Mouse (Mus musculus): ENCODE measurements around the gene Nhlrc3.
A peak's percentile ranks its signal among the peaks of the same experiment; 100 is the strongest.

The Nhlrc3 gene

DNA sequence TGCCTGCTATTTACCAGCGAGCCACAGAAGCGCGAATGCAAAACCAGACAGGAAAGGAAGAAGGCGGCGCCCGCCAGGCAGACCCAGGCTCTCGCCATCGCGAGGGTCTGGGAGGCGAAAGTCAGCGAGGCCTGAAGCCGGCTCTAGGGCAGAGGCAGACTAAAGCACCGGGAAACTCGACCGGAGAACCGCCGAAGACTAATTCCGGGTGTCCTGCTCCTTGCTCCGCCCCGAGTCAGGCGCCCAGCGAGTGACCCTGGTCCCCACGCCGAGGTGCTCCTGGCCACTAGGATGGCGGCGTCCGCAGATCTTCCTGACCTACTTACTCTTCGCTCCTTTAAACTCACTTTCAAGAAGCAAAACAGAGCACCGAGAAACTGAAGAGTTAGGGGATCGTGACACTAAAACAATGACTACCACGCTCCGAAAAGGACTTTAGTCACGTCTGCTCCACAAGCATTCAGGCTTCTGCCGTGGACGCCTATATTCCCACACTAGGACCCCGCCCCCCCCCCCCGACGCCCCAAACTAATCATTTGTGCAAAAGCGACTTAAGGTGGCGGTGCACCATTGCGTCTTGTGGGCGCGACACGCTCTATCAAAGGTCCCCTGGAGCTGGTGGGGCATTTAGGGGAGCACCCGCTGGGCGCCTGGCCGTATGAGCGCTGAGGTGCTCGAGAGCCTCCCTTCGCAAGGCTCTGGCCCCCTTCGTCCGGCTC is at the start of gene Nhlrc3, which contains the start of gene Proser1:
Gene Nhlrc3, minus strand, starts transcription at position 287 of the 719 bp plus-strand sequence.
Gene Proser1, plus strand, starts transcription at position 621 of the 719 bp plus-strand sequence.
- DNase-seq (ENCODE audit: low spot score), result peak; percentile 95

DNA sequence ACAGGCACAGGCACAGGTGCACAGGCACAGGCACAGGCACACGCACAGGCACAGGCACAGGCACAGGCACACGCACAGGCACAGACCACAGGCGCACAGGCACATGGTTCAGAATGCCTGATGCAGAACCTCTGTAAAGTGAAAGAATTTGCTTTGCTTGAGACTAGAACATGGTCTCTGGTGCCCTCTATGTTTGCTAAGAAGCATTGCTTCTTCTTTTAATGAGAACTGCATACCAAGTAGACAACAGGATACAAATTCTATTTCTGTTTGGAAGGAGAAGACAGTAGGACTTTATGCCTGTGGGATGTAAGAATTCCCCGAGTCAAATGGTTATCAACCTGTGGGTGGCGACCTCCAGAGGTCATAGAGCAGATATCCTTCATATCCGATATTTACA is 39.3 kb upstream of the Nhlrc3 start:
- no peak for DNase-seq (ENCODE audit: low spot score)

DNA sequence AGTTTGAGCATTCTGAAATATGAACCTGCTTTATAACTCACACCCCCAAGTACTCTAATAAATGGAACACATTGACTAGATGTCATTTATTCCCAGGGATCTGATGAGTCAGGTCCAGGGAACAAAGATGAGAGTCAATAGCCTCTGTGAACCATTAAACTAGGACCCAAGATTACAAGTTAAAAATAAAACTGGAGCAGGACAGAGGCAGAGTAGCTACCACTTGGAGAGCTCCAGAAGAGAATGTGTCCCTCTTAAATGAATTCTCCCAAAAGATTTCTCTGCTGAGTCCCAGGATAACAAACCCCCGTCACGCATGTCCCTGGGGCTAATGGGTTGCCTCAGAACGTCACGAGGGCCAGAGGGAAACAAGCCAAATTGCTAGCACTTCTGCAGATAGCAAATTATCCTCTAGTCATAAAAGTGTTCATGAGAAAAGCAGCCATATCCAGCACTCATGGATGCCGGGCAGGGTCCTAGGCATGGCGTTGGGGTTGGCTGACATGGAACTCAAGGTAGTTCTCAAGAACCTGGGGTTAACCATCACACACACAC is 35.3 kb upstream of the Nhlrc3 start:
- DNase-seq (ENCODE audit: low spot score), result no peak

DNA sequence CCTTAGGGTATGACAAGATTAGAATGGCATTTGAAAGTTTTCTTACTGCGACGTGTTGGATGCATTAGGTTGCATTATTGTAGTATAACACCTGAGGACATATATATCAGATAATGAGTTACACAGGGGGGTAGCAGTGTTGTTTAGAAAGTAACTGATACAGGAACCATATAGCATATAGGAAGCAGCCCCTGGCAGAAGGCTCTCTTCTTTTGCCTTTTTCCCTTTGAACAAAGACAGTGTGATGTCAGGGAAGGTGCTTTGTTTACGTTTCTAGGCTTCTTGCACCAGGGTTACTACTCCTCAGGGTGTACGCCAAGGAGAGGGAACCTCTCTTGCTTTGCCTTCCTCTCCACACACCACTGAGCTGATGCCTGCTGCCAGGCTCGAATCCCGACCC is 25.2 kb upstream of the Nhlrc3 start, which contains the start of gene Stoml3:
Gene Stoml3, plus strand, starts transcription at position 301 of the 400 bp plus-strand sequence.
- no peak for DNase-seq (ENCODE audit: low spot score)

DNA sequence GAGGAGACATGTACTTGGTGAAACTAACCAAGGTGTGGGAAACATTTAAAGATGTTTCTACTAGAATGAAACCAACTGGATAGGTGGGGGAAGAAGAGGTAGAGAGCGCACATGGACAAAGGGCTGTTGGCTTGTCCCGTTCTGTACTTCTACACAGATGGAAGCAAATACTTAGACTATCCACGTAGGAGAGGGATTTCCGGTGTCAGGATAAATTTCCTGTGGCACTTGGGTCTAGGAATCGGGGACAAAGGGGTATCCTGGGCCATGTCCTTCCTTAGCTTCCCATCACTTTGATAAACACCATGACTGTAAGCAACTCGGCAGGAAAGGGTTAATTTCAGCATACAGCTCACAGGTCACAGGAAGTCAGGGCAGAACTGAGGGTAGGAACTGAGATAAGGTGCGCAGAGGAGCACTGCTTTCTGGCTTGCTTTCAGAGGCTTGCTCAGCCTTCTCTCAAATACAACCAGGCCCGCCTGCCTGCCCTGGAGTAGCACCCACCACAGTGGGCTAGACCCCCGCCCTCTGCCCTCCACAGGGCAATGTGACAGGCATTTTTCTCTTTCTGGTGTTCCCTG is 24.0 kb upstream of the Nhlrc3 start:
- DNase-seq (ENCODE audit: low spot score), result peak; percentile 30

DNA sequence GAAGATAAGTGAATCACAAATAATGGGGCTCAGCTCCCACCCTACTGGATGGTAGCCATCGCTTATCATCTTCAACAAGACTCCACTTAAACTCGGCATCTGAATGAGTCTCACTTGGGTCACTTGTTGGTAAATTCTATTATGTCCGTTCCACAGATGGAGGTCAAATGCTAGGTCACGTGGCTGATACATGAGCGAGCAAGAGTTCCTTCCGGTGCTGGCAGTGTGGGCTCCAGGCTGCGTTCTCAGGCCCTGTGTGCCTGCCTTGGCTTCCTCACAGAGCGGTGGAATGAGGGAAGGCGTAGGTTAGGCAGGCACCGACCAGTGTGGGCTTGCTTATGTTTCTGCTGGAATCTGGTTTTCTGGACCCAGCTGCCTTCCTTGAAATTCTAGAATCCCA is 23.4 kb upstream of the Nhlrc3 start:
- no peak for DNase-seq (ENCODE audit: low spot score)

DNA sequence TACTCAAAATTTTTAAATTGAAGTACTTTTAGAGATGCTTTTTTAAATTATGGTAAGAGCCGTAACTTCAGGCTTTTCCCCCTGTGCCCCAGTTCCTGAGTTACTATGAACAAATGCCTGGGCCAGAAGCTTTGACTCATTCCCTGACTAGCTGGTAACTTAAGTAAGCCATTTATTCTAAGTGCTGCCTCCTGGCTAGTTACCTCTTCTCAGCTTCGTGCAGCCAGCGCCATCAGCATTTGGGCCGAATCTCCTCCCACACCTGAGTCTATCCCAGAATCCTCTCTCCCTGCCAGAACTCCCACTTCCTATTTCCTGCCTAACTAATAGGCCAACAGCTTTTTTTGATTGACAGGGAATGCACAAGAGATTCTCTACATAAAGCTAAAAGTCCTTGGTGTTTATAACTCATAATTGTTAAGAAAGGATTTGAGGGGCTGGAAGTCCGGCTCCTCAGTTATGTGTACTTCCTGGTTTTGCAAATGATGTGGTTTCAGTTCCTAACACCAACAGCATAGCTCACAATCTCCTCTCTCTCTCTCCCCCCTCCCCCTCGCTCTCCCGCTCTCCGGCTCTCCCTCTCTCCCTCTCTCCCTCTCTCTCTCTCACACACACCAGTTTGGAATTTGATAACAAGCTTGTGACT is 20.4 kb upstream of the Nhlrc3 start:
- no peak for DNase-seq (ENCODE audit: low spot score)

DNA sequence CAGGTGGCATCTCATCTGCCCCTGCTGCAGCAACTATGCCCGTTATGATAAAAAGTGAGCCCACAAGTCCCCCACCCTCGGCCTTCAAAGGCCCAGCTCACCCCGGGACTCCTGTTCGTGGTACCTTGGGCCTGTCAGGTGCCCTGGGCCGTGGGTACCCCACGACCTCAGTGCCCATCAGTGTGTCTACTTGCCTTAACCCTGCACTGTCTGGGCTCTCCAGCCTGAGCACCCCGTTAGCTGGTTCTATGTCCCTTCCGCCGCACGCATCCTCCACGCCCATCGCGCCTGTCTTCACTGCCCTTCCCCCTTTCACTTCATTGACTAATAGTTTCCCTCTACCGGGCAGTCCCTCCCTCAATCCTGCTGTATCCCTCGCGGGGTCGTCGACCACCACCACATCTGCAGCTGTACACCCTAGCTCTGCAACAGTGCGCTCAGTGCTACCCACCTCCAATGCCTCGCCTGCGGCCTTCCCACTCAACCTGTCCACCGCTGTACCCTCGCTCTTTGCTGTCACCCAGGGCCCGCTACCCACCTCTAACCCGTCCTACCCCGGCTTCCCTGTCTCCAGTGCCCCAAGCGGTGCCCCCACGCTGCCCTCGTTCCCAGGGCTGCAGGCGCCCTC is 15.4 kb upstream of the Nhlrc3 start:
- no peak for DNase-seq (ENCODE audit: low spot score)

DNA sequence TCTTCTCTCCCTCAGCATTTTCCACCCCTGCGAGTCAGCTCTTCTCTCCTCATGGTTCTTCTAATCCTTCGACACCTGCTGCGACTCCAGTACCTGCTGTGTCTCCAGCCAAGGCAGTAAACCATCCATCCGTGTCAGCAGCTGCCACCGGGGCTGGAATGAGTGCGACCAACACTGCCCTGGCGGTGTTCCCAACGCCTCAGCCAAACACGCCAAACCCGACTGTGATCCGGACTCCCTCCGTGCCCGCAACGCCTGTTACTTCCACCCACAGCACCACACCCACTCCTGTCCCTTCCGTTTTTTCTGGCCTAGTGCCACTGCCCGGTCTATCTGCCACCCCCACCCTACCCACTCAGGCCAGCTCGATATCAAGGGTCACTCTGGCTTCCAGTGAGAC is 14.3 kb upstream of the Nhlrc3 start:
- no peak for DNase-seq (ENCODE audit: low spot score)

DNA sequence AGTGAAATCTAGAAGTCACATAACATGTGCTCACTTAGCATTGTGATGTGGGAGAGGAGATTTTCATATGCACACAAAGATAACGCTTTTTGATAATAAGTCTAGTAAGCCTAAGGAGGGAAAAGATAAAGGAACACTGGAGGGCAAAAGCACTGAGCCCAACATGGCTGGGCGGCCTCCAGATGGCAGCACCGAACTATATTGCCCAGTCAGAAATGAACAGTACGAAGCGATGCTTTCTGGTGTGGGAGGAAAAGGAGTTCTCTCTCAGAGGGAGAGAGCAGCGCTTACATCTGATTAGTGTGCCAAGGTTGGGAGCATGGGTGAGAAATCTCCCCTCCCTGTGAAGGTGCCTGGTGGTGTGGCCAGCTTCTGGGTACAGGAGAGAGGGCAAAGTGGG is 12.8 kb upstream of the Nhlrc3 start:
- peak; percentile 67 for DNase-seq (ENCODE audit: low spot score)

DNA sequence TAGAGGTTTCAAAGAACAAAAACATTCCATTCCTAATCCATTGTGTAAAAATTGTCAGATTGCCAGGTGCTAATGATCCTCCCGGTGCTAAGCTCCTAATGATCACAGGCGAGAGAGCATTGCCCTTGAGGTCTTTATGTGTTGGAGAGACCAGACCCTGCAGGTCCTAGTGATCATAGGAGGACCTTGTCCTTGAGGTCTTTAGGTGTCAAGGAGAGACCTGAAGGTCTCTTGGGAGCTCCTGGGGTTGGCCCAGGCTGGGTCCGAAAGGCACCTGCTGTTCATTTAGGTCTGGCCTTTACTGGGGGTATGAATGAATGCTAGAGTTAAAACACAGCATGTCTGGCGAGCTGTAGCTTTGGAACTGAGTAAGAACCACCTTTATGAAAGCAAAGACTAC is 11.0 kb upstream of the Nhlrc3 start:
- DNase-seq (ENCODE audit: low spot score), result no peak

DNA sequence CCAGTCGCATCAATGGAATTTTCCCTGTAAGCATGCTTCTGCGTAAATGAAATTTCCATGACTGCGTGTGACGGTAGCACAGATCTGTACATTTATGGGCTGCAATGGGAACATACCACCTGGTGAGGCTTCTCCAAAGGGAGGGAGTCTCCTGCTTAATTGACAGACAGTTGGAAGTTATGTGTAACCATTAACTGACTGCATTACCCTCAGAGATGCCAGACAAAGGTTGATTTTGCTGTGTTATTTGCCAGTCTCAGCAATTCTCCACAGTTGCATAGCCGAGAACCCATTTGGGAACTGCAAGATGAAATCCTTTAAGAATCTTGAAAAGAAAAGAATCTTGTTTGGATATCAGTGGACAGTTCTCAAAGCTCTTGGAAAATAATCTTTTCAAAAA is 8.9 kb upstream of the Nhlrc3 start:
- DNase-seq (ENCODE audit: low spot score), result no peak

DNA sequence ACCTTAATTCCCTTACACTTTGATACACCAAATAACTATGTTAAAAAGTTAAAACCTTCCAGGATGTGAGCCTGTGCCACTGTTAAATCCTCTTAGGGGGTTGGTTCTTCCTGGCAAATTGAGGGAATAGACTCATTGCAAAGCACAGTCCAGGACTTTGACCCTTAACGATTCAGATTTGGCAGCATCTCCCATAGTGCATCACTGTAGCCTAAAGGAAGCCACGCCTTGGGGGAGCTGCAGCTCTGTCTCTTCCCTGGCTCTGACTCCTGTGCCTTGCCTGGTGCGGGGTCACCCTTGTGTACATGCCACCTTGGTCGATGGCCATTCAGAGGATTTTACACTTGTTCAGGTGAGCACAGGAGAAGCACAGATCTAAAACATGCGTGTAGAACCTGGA is 6.5 kb upstream of the Nhlrc3 start:
- no peak for DNase-seq (ENCODE audit: low spot score)

DNA sequence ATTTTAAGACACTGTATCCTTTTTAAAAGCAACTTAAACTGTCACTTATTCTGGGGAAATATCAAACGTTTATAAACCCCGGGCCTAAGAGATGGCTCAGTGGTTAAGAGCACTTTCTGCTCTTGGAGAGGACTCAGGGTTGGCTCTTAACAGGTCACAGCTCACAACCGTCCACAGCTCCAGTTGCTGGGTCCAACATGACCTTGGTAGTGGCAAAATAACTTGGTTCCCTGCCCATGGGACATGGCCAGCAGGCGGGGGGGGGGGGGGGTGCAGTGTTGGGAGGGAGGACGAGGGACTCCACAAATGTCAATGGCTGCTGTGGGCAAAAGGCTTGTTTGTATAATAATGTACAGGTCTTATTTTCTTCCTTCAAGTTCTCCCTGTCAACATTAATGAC is 4.2 kb upstream of the Nhlrc3 start:
- no peak for DNase-seq (ENCODE audit: low spot score)

DNA sequence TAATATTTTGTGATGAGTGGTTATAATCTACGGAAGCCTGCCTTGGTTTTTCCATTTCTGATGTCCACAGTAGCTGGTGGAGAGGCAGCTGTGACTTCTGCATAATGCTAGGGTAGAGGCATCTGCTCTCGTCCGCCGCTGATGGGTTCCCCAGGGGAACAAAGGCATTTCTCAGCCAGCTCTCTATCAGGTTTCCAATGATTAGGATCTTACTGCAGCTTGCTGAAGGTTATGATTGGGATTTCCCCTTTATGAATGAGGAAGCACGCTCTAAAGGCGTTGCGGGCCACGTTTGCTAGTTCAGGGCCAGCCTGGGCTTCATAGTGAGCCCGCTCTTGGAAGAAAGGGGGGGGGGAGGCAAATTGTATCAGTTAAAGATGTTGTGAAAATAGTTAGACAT is 3.3 kb upstream of the Nhlrc3 start:
- no peak for DNase-seq (ENCODE audit: low spot score)

DNA sequence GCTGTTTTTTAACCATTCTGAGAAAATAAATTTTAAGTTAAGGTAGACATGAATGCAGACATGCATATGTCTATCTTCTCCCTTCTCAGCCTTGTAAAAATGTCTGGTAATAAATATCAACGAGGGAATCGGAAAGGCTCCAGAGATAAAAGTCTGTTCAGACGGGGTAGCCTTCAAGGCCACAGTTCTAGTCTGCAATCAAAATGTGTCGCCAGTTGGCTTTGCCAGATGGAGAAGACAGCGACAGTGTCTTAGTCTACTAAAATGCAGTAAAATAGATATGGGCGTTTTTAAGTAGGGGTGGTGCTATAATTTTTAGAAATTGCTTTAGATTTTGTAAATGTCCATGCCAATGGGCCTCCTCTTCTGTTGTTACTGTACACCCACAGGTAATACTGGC is 2.2 kb upstream of the Nhlrc3 start:
- no peak for DNase-seq (ENCODE audit: low spot score)

DNA sequence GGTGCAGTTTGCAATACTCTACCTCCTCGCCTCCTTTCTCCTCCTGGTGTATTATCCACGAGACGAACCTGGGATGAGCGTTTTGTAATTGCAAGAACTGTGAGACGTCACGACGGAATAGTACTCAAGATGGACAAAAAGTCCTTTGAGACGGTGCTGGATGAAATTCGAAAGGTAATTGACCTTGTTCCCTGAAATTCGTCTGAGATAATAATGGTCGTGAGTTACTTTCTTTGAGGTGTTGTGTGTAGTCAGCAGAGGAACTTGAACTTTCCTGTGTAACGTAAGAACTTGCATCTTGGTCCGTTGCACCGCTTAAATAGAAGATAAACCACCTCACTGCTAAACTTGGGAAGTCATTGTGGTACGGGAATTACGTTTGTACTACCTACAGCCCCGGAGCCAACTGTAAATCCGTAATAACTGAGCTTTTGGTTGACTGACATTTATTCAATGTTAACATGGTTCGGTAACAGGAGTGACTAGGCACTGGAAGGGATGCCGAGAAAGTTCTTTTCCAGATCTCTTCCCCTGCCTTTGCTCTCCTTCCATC is 1.1 kb upstream of the Nhlrc3 start:
- DNase-seq (ENCODE audit: low spot score), result peak; percentile 35

DNA sequence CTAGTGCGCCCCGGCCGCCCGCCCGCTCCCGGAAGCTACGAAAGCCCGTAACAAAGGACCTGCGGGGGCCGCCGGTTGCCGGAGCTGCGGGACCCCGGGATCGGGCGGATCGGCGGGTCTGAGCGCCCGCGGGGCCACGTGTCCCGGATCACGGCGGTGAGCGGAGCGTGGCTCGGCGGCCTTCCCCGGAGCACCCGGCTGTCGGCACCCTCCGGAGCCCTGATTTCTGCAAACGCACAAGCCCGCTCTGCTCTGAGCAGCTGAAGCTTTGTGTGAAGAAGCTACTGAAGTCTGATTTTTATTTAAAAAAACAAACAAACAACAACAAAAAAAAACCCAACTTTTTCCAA is 608 bp upstream of the Nhlrc3 start:
- DNase-seq (ENCODE audit: low spot score), result no peak

DNA sequence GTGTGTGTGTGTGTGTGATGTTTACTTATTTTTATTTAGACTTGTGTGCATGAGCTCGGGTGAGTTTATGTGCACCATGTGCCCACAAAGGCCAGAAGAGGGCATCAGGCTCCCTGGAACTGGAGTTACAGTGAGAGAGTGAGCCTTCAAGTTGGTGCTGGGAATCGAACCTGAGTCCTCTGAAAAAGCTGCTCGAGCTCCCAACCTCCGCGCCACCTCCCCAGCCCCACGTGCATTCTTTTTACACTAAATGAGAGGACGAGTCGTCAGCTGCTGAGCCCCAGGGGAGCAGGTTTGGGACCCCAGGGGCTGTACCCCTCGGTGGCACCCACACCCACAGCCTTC is 459 bp downstream of the Nhlrc3 start:
- no peak for DNase-seq (ENCODE audit: low spot score)

DNA sequence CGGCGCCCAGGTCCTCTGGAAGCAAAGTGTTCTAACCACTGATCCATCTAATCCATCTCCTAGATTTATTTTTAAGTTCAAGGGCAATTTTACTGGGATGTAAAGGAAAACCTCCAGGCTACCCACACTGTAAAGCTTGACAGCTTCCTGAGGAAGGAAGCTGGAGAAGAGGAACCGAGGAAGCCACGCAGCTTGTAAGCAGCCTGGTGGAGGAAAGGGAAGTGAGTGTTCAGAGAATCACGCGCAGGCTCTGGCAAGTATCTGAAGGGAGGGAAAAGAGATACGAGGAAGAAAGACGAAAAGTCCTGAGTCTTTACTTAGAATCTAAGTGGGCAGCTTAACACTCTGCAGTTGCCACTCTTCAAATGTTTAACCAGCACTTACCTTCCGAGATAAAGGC is 3.0 kb downstream of the Nhlrc3 start:
- DNase-seq (ENCODE audit: low spot score), result no peak

DNA sequence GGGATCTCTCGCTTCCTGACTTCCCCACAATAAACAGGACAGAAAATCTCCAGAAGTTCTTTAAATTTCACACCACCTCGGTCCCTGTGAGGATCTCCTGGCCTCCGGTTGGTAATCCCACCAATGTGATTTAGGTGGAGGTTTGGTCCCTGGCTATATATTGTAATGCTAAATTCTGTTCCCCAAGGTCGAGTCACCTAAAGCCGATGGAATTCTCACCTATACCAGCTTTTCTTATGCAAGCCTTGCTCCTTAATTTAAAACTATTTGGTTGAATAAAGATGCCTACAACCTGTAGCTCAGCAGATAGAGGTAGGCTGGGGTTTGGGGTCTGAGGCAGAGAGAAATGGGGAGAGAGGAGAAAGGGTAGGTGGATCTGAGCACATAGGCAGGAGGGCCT is 5.4 kb downstream of the Nhlrc3 start:
- no peak for DNase-seq (ENCODE audit: low spot score)

DNA sequence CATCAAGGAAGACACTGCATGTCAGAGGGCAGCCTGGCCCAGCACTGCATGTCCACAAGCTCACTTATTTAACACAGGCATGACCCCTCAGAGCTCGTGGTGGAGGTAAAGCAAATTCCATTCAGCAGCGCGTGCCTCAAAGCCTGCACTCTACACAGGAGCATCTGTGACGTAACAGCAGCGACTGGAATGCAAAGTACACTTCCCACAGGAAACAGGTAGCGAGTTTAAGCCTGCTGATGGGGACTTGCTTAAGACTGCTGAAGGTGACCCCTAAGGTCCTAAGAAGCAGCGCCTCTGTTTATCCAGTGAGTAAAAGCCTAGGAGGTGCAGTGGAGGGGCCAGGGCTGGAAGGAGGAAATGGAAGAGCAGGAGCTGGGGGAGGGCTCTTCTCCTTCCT is 8.1 kb downstream of the Nhlrc3 start:
- DNase-seq (ENCODE audit: low spot score), result no peak

DNA sequence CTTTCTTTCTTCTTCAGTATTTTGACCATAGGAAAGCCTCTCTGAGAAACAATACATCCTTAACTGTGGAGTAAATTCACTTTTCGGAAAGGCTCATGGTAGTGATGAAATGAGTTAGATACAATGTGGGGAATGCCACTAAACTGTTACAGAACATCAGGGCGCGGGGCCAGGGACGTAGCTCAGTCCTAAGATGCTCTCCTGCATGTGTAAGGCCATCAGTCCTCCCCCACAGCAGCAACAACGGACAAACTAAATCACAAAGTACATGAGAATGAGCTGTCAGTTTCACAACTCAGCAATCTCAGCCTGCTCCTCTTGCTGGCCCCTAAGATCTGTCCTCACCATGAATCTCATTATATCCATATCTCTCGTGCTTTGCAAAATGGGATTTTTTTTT is 8.6 kb downstream of the Nhlrc3 start:
- no peak for DNase-seq (ENCODE audit: low spot score)

All from embryo, embryonic 10 days (tissue).